Mouse (Mus musculus): ENCODE measurements around the gene Ndufb2. TPM values are rescaled to one million over a fixed set of nuclear protein-coding genes. Genes with fewer than 3 reads are reported as not detected.
A peak's percentile ranks its signal among the peaks of the same experiment; 100 is the strongest.

Ndufb2 gene
- polyA plus RNA-seq, 2 experiments from 2014 or later, result 91.9 to 92.5 TPM

- no peak for ATAC-seq
These were observed 11.8 kb upstream of the Ndufb2 start for GRCm38 (mm10) chr6:39580558-39580957.

GRCm38 (mm10) chr6:39581087-39581784 lies 11.1 kb upstream of the Ndufb2 start:
- ATAC-seq, result no peak

- no peak for ATAC-seq
These were observed 6.9 kb upstream of the Ndufb2 start, which contains the start of gene Gm42420 for GRCm38 (mm10) chr6:39585517-39585916. Gene Gm42420, plus strand, starts transcription at chr6:39585753.

GRCm38 (mm10) chr6:39591481-39591880 lies 893 bp upstream of the Ndufb2 start:
- no peak for ATAC-seq

- ATAC-seq, result no peak
These were observed 8.5 kb downstream of the Ndufb2 start for GRCm38 (mm10) chr6:39600851-39601250.

GRCm38 (mm10) chr6:39601828-39602227 lies 9.5 kb downstream of the Ndufb2 start:
- no peak for ATAC-seq

- no peak for ATAC-seq
These were observed 12.2 kb downstream of the Ndufb2 start for GRCm38 (mm10) chr6:39604565-39604964.

- no peak for ATAC-seq
These were observed 13.7 kb downstream of the Ndufb2 start for GRCm38 (mm10) chr6:39606056-39606455.

- ATAC-seq, result peak; percentile 96
These were observed 14.5 kb downstream of the Ndufb2 start for GRCm38 (mm10) chr6:39606862-39607261.

GRCm38 (mm10) chr6:39607365-39607764 lies 15.0 kb downstream of the Ndufb2 start:
- no peak for ATAC-seq

GRCm38 (mm10) chr6:39610207-39610606 lies 17.8 kb downstream of the Ndufb2 start:
- no peak for ATAC-seq

- no peak for ATAC-seq
These were observed 18.9 kb downstream of the Ndufb2 start for GRCm38 (mm10) chr6:39611296-39611695.

Other genes with a start within 250 kb of the Ndufb2 start
- 10 to 100 TPM; 41.2 to 43.6 TPM for gene Slc37a3, start 214.9 kb upstream of the Ndufb2 start, polyA plus RNA-seq (2017; shearing (Covaris generic))
- gene Rab19, start 211.4 kb upstream of the Ndufb2 start, polyA plus RNA-seq (2017; shearing (Covaris generic)), result 10 to 100 TPM; 64.0 to 72.1 TPM
- gene Mkrn1, start 172.1 kb upstream of the Ndufb2 start, polyA plus RNA-seq (2017; shearing (Covaris generic)), result 10 to 100 TPM; 58.4 to 63.4 TPM
- 1 to 10 TPM in 1 of 2 experiments, not detected in 1; 1.3 TPM for gene Dennd2a, start 34.7 kb upstream of the Ndufb2 start, polyA plus RNA-seq (2017; shearing (Covaris generic))
- 10 to 100 TPM; 21.6 to 27.7 TPM for gene Adck2, start 18.7 kb upstream of the Ndufb2 start, polyA plus RNA-seq (2017; shearing (Covaris generic))
- gene Gm42420, start 6.8 kb upstream of the Ndufb2 start, polyA plus RNA-seq (2017; shearing (Covaris generic)), result 1 to 10 TPM in 1 of 2 experiments, not detected in 1; 2.4 TPM
- 10 to 100 TPM; 15.0 to 15.6 TPM for gene Braf, start 132.9 kb downstream of the Ndufb2 start, polyA plus RNA-seq (2017; shearing (Covaris generic))
- 100 to 1,000 TPM; 166 to 224 TPM for gene Mrps33, start 218.4 kb downstream of the Ndufb2 start, polyA plus RNA-seq (2017; shearing (Covaris generic))